Mouse (Mus musculus) midbrain, embryonic 14.5 days (tissue): ENCODE data around the gene Frmd6. TPM values are rescaled to one million over a fixed set of nuclear protein-coding genes. Genes with fewer than 3 reads are reported as not detected.

Source experiments
- ATAC-seq: fragments of 200-750 bp; cut with Nextera tagmentation; 2 replicates; pipeline ENCODE4 v1.8.0; 2017; ENCODE audit warnings: moderate number of reproducible peaks, moderate library complexity; ENCODE audit not compliant: low FRiP score, low TSS enrichment
- DNase-seq: peaks from one replicate; pipeline ENCODE4 v3.0.0-alpha.2; 2015
- H3K27ac ChIP-seq: fragments of 300-500 bp; sonication (generic); replicated peaks from 2 replicates; pipeline ENCODE4 v1.5.1; 2014; ENCODE audit warnings: mild to moderate bottlenecking, low read depth, low read length, moderate library complexity
- H3K27me3 ChIP-seq: fragments of 300-500 bp; sonication (generic); 2 replicates; pipeline ENCODE4 v1.6.1; 2014; ENCODE audit warnings: low read length, control low read depth, mixed read lengths; ENCODE audit not compliant: control insufficient read depth, insufficient read depth
- H3K36me3 ChIP-seq: fragments of 300-500 bp; sonication (generic); 2 replicates; pipeline ENCODE4 v1.6.1; 2014; ENCODE audit warnings: low read length, control low read depth; ENCODE audit not compliant: control insufficient read depth, insufficient read depth
- H3K4me1 ChIP-seq: fragments of 300-500 bp; sonication (generic); 2 replicates; pipeline ENCODE4 v1.6.1; 2014; ENCODE audit warnings: mild to moderate bottlenecking, antibody characterized with exemption, low read length, control low read depth; ENCODE audit not compliant: control insufficient read depth, insufficient read depth
- H3K4me2 ChIP-seq: fragments of 300-500 bp; sonication (generic); 2 replicates; pipeline ENCODE4 v1.6.1; 2014; ENCODE audit warnings: mild to moderate bottlenecking, low read length, moderate library complexity
- H3K4me3 ChIP-seq: fragments of 300-500 bp; sonication (generic); replicated peaks from 2 replicates; pipeline ENCODE4 v1.5.1; 2014; ENCODE audit warnings: low read depth, low read length
- H3K9ac ChIP-seq: fragments of 300-500 bp; sonication (generic); replicated peaks from 2 replicates; pipeline ENCODE4 v1.6.1; 2014; ENCODE audit warnings: mild to moderate bottlenecking, low read length, moderate library complexity
- H3K9me3 ChIP-seq: fragments of 300-500 bp; sonication (generic); 2 replicates; pipeline ENCODE4 v1.6.1; 2016; ENCODE audit warnings: low read length, control low read depth, mixed read lengths; ENCODE audit not compliant: control insufficient read depth
- WGBS: fragments of 180-500 bp; shearing (Covaris S2); extraction: QIAGEN DNeasy Blood & Tissue Kit; methylation state at CpG from one replicate; pipeline ENCODE4 v1.1.7; 2014; 5-methylcytosine and 5-hydroxymethylcytosine counted together
- polyA plus RNA-seq: library from polyadenylated mRNA; unstranded; fragments of >200 nt; fragmentation: Nextera tagmentation; extraction: Ambion mirVana; gene quantifications from 2 replicates; pipeline ENCODE4 v1.2.1, GENCODE M21; 2014

The Frmd6 gene
- polyA plus RNA-seq, 1 experiment from 2014 or later, result 11.0 TPM

DNA sequence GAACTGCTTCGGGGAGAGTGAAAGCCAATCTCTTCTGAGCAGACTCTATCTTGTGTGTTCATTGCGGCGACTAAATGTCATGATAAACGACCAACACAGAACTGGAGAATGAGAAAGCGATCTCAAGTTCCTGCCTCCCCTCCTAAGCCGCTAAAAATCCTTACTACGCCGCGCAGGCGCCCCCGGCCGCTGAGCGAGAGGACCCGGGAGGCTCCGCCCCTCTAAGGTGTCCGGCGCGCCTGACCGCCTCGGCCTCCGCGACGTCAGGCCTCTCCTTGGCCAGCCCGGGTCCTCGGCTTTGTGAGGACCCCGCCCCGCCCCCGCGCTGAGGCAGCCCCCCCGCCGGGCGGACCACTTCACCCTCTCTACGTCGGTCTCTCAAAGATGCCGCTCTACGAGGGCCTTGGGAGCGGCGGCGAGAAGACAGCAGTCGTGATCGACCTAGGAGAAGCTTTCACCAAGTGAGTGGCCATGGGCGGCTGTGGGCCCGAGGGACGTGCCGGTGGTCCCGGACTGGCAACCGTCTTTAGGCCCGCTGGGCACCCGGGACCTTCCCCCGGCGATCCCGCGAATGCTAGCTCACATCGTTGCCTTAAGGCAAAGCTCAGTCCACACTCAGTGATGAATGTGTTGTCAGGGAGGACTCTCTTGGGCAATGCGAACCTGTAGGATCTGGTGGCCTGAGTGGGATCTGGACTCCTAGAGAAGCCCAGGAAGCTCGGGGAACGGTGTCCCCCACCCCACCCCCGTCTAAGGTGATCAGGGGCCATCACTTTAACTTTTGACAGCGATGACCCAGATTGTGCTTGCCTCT is 112.5 kb downstream of the Frmd6 start, which contains the start of gene Actr10:
TSS of gene Actr10 (plus strand) at position 287 of the 814 bp plus-strand sequence.
- H3K27me3 ChIP-seq, result no peaks in the 10 kb centered on the region
- H3K9ac ChIP-seq, result peak within 1 kb of the TSS; percentile 87
- H3K4me3 ChIP-seq, result peak within 1 kb of the TSS; percentile 79
- DNase-seq, result peak; percentile 97
- H3K9me3 ChIP-seq, result no peaks in the 10 kb centered on the region
- H3K36me3 ChIP-seq, result peaks cover 23% of the 10 kb centered on the region
- H3K4me1 ChIP-seq, result peaks cover 9% of the 10 kb centered on the region; the same call in 1 of the 2 replicates
- under 1% methylated on average over 57 of the region's 59 CpGs for WGBS
- peak; percentile 98 for ATAC-seq
- H3K27ac ChIP-seq, result peak within 1 kb of the TSS; percentile 87
- H3K4me2 ChIP-seq, result peak within 1 kb of the TSS; percentile 71

DNA sequence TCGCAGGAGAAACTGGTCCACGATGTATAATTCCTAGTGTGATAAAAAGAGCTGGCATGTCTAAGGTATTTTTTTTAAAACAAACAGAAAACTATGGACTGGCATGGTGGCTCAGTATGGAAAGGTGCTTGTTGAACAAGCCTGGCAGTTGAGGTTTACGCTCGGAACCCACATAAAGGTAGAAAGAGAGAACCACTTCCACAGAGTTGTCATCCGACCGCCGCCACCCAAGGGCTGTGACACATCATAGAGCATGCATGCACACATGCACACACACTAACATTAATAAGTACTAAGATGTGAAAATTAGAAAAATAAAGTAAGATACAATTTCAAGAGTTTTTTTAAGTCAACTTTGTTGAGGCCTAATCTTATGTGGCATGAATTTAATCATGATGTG is 115.5 kb downstream of the Frmd6 start:
- Histone ChIP-seq H3K9ac (no peak overlapping the region), H3K9me3 (no peaks in the 10 kb centered on the region), H3K4me3 (no peak overlapping the region), H3K4me1 (peaks cover 9% of the 10 kb centered on the region; the same call in 1 of the 2 replicates), H3K4me2 (no peak overlapping the region), H3K27me3 (no peaks in the 10 kb centered on the region), H3K36me3 (peaks cover 41% of the 10 kb centered on the region), H3K27ac (no peak overlapping the region)
- 98% methylated on average over 7 of the region's 7 CpGs for WGBS
- DNase-seq (no peak), ATAC-seq (no peak)

DNA sequence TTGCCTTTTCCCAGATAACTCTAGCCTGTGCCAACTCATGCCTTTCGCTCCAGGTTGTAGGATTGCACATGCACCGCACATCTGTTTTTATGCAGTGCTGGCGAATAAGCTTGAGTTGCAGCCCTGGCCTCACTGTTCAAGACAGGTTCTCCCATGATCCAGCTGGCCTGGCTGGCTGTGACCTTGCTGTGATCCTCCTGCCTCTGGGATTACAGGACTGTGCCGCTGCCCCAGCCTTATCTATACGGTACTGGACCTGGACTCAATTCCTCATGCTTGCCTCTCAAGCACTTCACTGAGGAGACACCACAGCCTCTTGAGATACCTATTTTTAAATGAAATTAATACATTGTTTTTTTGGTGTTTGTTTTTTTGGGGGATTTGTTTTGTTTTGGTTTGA is 118.9 kb downstream of the Frmd6 start:
- Histone ChIP-seq H3K9me3 (no peaks in the 10 kb centered on the region), H3K4me3 (no peak overlapping the region), H3K27ac (no peak overlapping the region), H3K9ac (no peak overlapping the region), H3K4me1 (peaks cover 5% of the 10 kb centered on the region; the same call in 1 of the 2 replicates), H3K27me3 (no peaks in the 10 kb centered on the region), H3K36me3 (peaks cover 67% of the 10 kb centered on the region), H3K4me2 (no peak overlapping the region)
- ATAC-seq (no peak), DNase-seq (no peak)
- WGBS, result 96% methylated on average over 5 of the region's 5 CpGs

DNA sequence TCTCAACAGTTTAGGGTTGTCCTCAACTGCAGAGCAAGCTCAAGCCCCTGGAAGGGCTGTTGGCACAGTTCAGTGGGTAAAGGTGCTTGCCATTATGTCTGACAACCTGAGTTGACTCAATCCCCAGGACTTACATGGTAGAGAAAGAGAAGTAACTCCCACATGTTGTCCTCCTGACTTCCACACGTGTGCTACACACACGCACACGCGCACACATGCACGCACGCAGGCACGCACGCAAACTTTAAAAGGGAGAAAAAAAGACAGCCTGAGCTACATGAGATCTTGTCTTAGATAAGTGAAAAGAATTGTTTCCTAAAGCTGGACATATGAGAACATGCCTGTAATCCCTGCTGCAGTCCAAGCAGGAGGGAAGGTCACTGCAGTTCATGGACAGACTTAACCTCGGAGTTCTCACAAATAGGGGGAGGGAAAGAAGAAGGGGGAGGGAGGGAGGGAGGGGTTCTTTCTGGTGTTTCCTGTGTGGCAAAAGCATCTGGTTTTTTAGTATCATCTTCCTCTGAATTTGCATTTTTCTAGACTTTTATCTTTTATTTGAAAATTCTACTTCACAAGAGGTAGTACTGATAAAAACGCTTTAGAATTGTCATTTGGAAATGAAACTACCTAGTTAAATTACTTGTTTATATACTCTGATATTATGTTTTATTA is 121.4 kb downstream of the Frmd6 start:
- H3K9ac ChIP-seq, result no peak overlapping the region
- ATAC-seq, result no peak
- H3K4me3 ChIP-seq, result no peak overlapping the region
- 98% methylated on average over 10 of the region's 10 CpGs for WGBS
- no peaks in the 10 kb centered on the region for H3K27me3 ChIP-seq
- H3K4me1 ChIP-seq, result no peaks in the 10 kb centered on the region
- H3K4me2 ChIP-seq, result no peak overlapping the region
- DNase-seq, result no peak
- H3K27ac ChIP-seq, result no peak overlapping the region
- no peaks in the 10 kb centered on the region for H3K9me3 ChIP-seq
- H3K36me3 ChIP-seq, result peaks cover 71% of the 10 kb centered on the region

Other genes starting within 250 kb of the Frmd6 start
- gene Actr10, start 112.3 kb downstream of the Frmd6 start, polyA plus RNA-seq, result 217 and 257 TPM in 2 replicates
- gene Psma3, start 149.1 kb downstream of the Frmd6 start, polyA plus RNA-seq, result 552 and 556 TPM in 2 replicates
- gene Arid4a, start 190.5 kb downstream of the Frmd6 start, polyA plus RNA-seq, result 42.3 and 44.7 TPM in 2 replicates